Mouse (Mus musculus) cerebellum, adult 2 months (tissue): Measurements from ENCODE around the gene Slc4a3.

Experiments
- CTCF ChIP-seq: fragments of 200-500 bp; IDR thresholded peaks from 2 replicates; pipeline ENCODE4 v1.5.1; 2011; ENCODE audit warnings: low read depth, mild to moderate bottlenecking, control low read depth, low read length, moderate library complexity, borderline replicate concordance; ENCODE audit not compliant: insufficient read depth
- POLR2A ChIP-seq: fragments of 200-500 bp; IDR thresholded peaks from 2 replicates; pipeline ENCODE4 v1.6.1; 2011; ENCODE audit warnings: low read length, control low read depth, borderline replicate concordance; ENCODE audit not compliant: insufficient read depth

GRCm38 (mm10) chr1:75548083-75548482, 2.0 kb downstream of the Slc4a3 start:
- no peak for TF ChIP-seq CTCF
- TF ChIP-seq POLR2A: no peak
